Comparison of ENCODE assay signal across 24 mouse cellular contexts in genomic region chr13:51897579-51897978, GRCm38 (mm10). TPM values are rescaled to one million over a fixed set of nuclear protein-coding genes. Genes with fewer than 3 reads are reported as not detected.
DNase-seq lines count a peak whose midpoint lies in the region; ATAC-seq and TF ChIP-seq lines count a peak whose summit lies in the region.
"Had no signal": no experiment of that assay in that cellular context is flagged by ENCODE, and none has a peak within 500 bp of the region (broad histone marks: within the 10 kb centered on the region; RNA-seq: fewer than 3 reads in every experiment).

No protein-coding gene starts in this region.

- H3K4me3 ChIP-seq in kidney, embryonic 16.5 days (ENCODE audit: low read length) = no peak overlapping the region
- no peak overlapping the region for H3K4me3 ChIP-seq in lung, postnatal 0 days (ENCODE audit: low read depth, low read length)
- no peak overlapping the region for H3K4me3 ChIP-seq in lung, adult 2 months (replicated peaks; ENCODE audit: extremely low read depth, low read depth, low read length)
- no peak overlapping the region for H3K4me3 ChIP-seq in liver, adult 2 months (ENCODE audit: insufficient read depth, low read depth, low read length)
- H3K4me3 ChIP-seq in liver, embryonic 16.5 days (ENCODE audit: low read depth, low read length) = no peak overlapping the region
- H3K4me3 ChIP-seq: embryonic facial prominence, embryonic 13.5 days; erythroblast, embryonic 14.5 days; forebrain, embryonic 13.5 days; gastrocnemius, adult 2 months; heart, embryonic 10.5 days; kidney, embryonic 15.5 days; megakaryocyte, embryonic 14.5 days; midbrain, embryonic 13.5 days had no signal

- no peak for TF ChIP-seq POLR2A in lung, adult 2 months (IDR thresholded peaks at IDR 0.05; ENCODE audit: borderline replicate concordance, extremely low read depth, low read depth, low read length)
- no peak for TF ChIP-seq POLR2A in liver, adult 2 months (IDR thresholded peaks at IDR 0.05; ENCODE audit: extremely low read depth, insufficient read depth, low read length)

- WGBS in kidney, embryonic 16.5 days = 78% methylated on average over 3 of the region's 3 CpGs
- 48% methylated on average over 3 of the region's 3 CpGs for WGBS in lung, postnatal 0 days
- 66% methylated on average over 3 of the region's 3 CpGs for WGBS in lung, adult 2 months
- 15% methylated on average over 3 of the region's 3 CpGs for WGBS in liver, adult 2 months
- 48% methylated on average over 3 of the region's 3 CpGs for WGBS in liver, embryonic 16.5 days (ENCODE audit: insufficient replicate concordance)

- no peaks in the 10 kb centered on the region for H3K27me3 ChIP-seq in kidney, embryonic 16.5 days (ENCODE audit: insufficient read depth, low read length)
- H3K27me3 ChIP-seq in lung, postnatal 0 days (replicated peaks; ENCODE audit: insufficient read depth, low read length) = no peaks in the 10 kb centered on the region
- H3K27me3 ChIP-seq in liver, adult 2 months (ENCODE audit: control insufficient read depth, insufficient read depth, low read length) = no peaks in the 10 kb centered on the region
- no peaks in the 10 kb centered on the region for H3K27me3 ChIP-seq in liver, embryonic 16.5 days (ENCODE audit: control insufficient read depth, insufficient read depth, low read depth, low read length)
- H3K27me3 ChIP-seq: embryonic facial prominence, embryonic 13.5 days; kidney, embryonic 15.5 days had no signal

- no peak overlapping the region for H3K4me2 ChIP-seq in kidney, embryonic 16.5 days (replicated peaks; ENCODE audit: low read depth, low read length)
- no peak overlapping the region for H3K4me2 ChIP-seq in lung, postnatal 0 days (replicated peaks; ENCODE audit: low read depth, low read length)
- H3K4me2 ChIP-seq in liver, embryonic 16.5 days (ENCODE audit: low read depth, low read length) = no peak overlapping the region
- H3K4me2 ChIP-seq: embryonic facial prominence, embryonic 13.5 days; forebrain, embryonic 13.5 days; hindbrain, embryonic 14.5 days; kidney, embryonic 15.5 days; midbrain, embryonic 13.5 days had no signal

- peak; percentile 1 for DNase-seq in kidney, adult 11 months
- peak; percentile 60 for DNase-seq in lung, postnatal 0 days (ENCODE audit: low spot score)
- no peak for DNase-seq in lung, adult 2 months
- DNase-seq in liver, adult 2 months (ENCODE audit: extremely low read depth, low read depth, low spot score) = peak; percentile 85
- no peak for DNase-seq in yolk sac, embryonic 10.5 days (ENCODE audit: low spot score)
- DNase-seq in cerebellum, adult 9-11 months = no peak
- DNase-seq: cerebellum, adult 11-12 months; cerebellum, postnatal 25 days; gastrocnemius, adult 2 months; heart, postnatal 4 days; layer of hippocampus, adult 9-11 months; thymus, adult 2 months; thymus, postnatal 4 days had no signal

- no peak overlapping the region for H3K27ac ChIP-seq in kidney, embryonic 16.5 days (ENCODE audit: low read length)
- no peak overlapping the region for H3K27ac ChIP-seq in lung, postnatal 0 days (ENCODE audit: low read length)
- H3K27ac ChIP-seq in liver, adult 2 months (replicated peaks; ENCODE audit: insufficient read depth, low read depth, low read length) = no peak overlapping the region
- H3K27ac ChIP-seq in liver, embryonic 16.5 days (ENCODE audit: low read length) = peak overlapping the region; percentile 26; the same call in 1 of the 2 replicates
- H3K27ac ChIP-seq: embryonic facial prominence, embryonic 13.5 days; forebrain, embryonic 13.5 days; gastrocnemius, adult 2 months; heart, embryonic 10.5 days; hindbrain, embryonic 14.5 days; kidney, embryonic 15.5 days; midbrain, embryonic 13.5 days had no signal

- no peak for TF ChIP-seq EP300 in lung, postnatal 0 days (IDR thresholded peaks at IDR 0.05)

- ATAC-seq in kidney, embryonic 16.5 days (ENCODE audit: low FRiP score, low TSS enrichment) = no peak
- peak; percentile 71 for ATAC-seq in lung, postnatal 0 days
- ATAC-seq in liver, embryonic 16.5 days (ENCODE audit: low read depth) = peak; percentile 94
- ATAC-seq: forebrain, embryonic 13.5 days; inflammation-experienced regulatory T-cells, adult 6 months; midbrain, embryonic 13.5 days had no signal

- H3K79me2 ChIP-seq in liver, adult 2 months (ENCODE audit: control insufficient read depth, insufficient read depth, low read length) = no peaks in the 10 kb centered on the region

- peaks cover 4% of the 10 kb centered on the region for H3K4me1 ChIP-seq in kidney, embryonic 16.5 days (ENCODE audit: insufficient read depth, low read length)
- H3K4me1 ChIP-seq in lung, postnatal 0 days (ENCODE audit: insufficient read depth, low read depth, low read length) = peaks cover 25% of the 10 kb centered on the region
- no peaks in the 10 kb centered on the region; the same call in 1 of the 2 replicates for H3K4me1 ChIP-seq in lung, adult 2 months (ENCODE audit: control insufficient read depth, insufficient read depth, low read length)
- H3K4me1 ChIP-seq in liver, adult 2 months (ENCODE audit: control insufficient read depth, insufficient read depth, low read length) = peaks cover 5% of the 10 kb centered on the region; the same call in 1 of the 2 replicates
- peaks cover 3% of the 10 kb centered on the region for H3K4me1 ChIP-seq in liver, embryonic 16.5 days (ENCODE audit: control insufficient read depth, low read depth, low read length)

- no peaks in the 10 kb centered on the region for H3K36me3 ChIP-seq in kidney, embryonic 16.5 days (ENCODE audit: insufficient read depth, low read length)
- H3K36me3 ChIP-seq in lung, postnatal 0 days (ENCODE audit: insufficient read depth, low read length) = no peaks in the 10 kb centered on the region
- H3K36me3 ChIP-seq in liver, adult 2 months (ENCODE audit: control insufficient read depth, insufficient read depth, low read length) = no peaks in the 10 kb centered on the region
- H3K36me3 ChIP-seq in liver, embryonic 16.5 days (ENCODE audit: control insufficient read depth, insufficient read depth) = no peaks in the 10 kb centered on the region
- H3K36me3 ChIP-seq: embryonic facial prominence, embryonic 13.5 days; heart, embryonic 10.5 days; kidney, embryonic 15.5 days; midbrain, embryonic 13.5 days had no signal

- TF ChIP-seq CTCF in lung, postnatal 0 days (IDR thresholded peaks at IDR 0.05) = no peak
- TF ChIP-seq CTCF in lung, adult 2 months (IDR thresholded peaks at IDR 0.05; ENCODE audit: insufficient read depth, low read length) = no peak
- TF ChIP-seq CTCF in liver, adult 2 months (IDR thresholded peaks at IDR 0.05; ENCODE audit: low read depth, low read length) = no peak

- H3K9ac ChIP-seq in kidney, embryonic 16.5 days (replicated peaks; ENCODE audit: low read length) = no peak overlapping the region
- H3K9ac ChIP-seq in lung, postnatal 0 days (replicated peaks; ENCODE audit: low read depth) = no peak overlapping the region
- no peak overlapping the region for H3K9ac ChIP-seq in liver, adult 2 months (ENCODE audit: low read depth, low read length)
- no peak overlapping the region for H3K9ac ChIP-seq in liver, embryonic 16.5 days (ENCODE audit: low read depth, low read length)
- H3K9ac ChIP-seq: embryonic facial prominence, embryonic 13.5 days; forebrain, embryonic 13.5 days; hindbrain, embryonic 14.5 days; kidney, embryonic 15.5 days; midbrain, embryonic 13.5 days had no signal

- H3K9me3 ChIP-seq in kidney, embryonic 16.5 days (ENCODE audit: low read length) = peaks cover 7% of the 10 kb centered on the region; the same call in 1 of the 2 replicates
- no peaks in the 10 kb centered on the region for H3K9me3 ChIP-seq in lung, postnatal 0 days (ENCODE audit: low read length)
- no peaks in the 10 kb centered on the region for H3K9me3 ChIP-seq in liver, embryonic 16.5 days (replicated peaks; ENCODE audit: control insufficient read depth, low read length)
- H3K9me3 ChIP-seq: embryonic facial prominence, embryonic 13.5 days; heart, embryonic 10.5 days; kidney, embryonic 15.5 days; megakaryocyte, embryonic 14.5 days had no signal

RNA-seq across cellular contexts. Expression of gene Gadd45g, which starts 51.1 kb away (rescaled TPM):
- polyA plus RNA-seq in kidney, embryonic 16.5 days (2015; fragmentation: Nextera tagmentation; extraction: Ambion mirVana) = 45.8 and 48.5 TPM in 2 replicates
- polyA plus RNA-seq in lung, postnatal 0 days (2015; fragmentation: Nextera tagmentation; extraction: Ambion mirVana) = 54.7 and 83.4 TPM in 2 replicates
- polyA plus RNA-seq in lung, adult 2 months (2012; rRNA removed) = 43.5 and 60.1 TPM in 2 replicates
- total RNA-seq in liver, adult 2 months (2014; rRNA removed) = 4.0 and 5.9 TPM in 2 replicates
- polyA plus RNA-seq in liver, adult 2 months (2012; rRNA removed) = 7.0 and 9.1 TPM in 2 replicates
- polyA plus RNA-seq in liver, embryonic 16.5 days (2015; fragmentation: Nextera tagmentation; extraction: Ambion mirVana) = 11.2 and 11.7 TPM in 2 replicates

Comparison
In these comparisons a context has a peak if more than half of its experiments do, and no peak if none do; other contexts are left out.
1. DNase-seq: peak in kidney, adult 11 months (single experiment), lung, postnatal 0 days (single experiment) and liver, adult 2 months (single experiment); none in lung, adult 2 months (single experiment), yolk sac, embryonic 10.5 days (single experiment) and cerebellum, adult 9-11 months (single experiment).